Mouse (Mus musculus): ENCODE data around the gene Skap1.

DNA sequence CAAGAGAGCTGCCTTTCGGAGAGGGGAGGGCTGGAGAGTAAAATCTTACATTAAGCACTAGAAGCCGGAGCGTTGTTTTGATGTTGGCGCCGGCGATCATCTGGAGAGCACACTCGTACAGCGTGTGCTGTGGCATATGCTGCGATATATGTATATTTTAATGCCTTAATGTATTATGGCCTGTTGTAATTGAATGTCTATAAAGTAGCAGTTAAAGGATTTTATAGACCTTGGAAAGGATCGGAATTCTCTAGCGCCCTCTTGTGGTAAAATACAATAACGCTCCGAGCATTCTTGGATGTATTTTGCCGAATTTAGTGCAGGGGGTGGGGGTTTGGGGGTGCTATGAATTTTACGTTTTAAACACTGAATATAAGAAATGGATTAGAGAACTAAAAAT, 88.7 kb downstream of the Skap1 start:
- no peak for TF ChIP-seq GATA1 (IDR thresholded peaks at IDR 0.05; ENCODE audit: borderline replicate concordance, low read length)
- no peak for TF ChIP-seq FLI1 (IDR thresholded peaks at IDR 0.05; ENCODE audit: low read length)

Data from megakaryocyte, embryonic 14.5 days (primary cell).